Mouse (Mus musculus) kidney, postnatal 14 days (tissue): ENCODE data around the gene Klhl11.

ENCODE experiments used
- DNase-seq: peaks from one replicate; pipeline ENCODE4 v3.0.0; 2022; ENCODE audit warnings: mixed read lengths

Gene Klhl11

GRCm38 (mm10) chr11:100472197-100472934 is at the start of gene Klhl11:
Klhl11 (minus strand) TSS chr11:100472741.
- DNase-seq, result peak; percentile 94

DNA sequence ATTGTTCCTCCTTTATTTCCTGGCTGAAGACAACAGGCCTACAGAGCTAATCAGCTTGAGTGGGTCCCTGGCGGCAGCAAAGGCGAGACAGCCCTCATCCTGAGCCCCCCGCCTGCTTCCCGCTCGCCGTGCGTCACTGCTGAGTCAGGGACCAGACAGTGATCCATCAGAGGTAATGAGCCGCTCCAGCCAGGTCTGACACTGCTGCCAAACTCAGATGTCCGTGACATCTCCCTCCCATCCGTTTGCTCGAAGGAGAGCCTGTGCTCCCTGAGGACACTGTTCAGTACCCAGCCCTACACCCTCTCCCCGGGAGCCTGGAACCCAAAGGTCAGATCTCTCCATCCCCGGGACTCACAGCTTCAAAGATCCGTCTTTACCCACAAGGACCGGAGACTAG is 48.3 kb upstream of the Klhl11 start:
- peak; percentile 77 for DNase-seq

DNA sequence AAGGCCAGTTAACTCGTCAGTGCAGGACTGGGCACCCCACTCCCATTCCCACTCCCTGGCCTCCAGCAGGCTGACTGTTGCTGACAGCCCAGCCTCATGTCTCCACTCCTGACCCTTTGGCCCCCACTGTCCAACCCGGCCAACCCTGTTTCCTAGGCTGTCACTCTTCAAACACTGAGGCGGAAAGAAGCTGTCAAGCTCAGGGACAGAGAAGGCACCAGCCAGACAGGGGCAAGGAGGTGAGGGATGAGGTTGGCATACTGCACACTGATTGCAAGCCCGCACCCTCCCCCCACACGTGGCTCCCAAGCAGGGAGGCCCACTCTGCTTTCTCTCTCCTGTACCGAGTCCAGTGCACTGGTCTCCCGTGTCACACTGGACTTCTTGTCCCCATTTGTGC is 46.6 kb upstream of the Klhl11 start:
- DNase-seq, result no peak

- peak; percentile 87 for DNase-seq
Observed at GRCm38 (mm10) chr11:100518188-100518591, 45.6 kb upstream of the Klhl11 start.

GRCm38 (mm10) chr11:100516291-100516690 is 43.8 kb upstream of the Klhl11 start:
- peak; percentile 70 for DNase-seq

GRCm38 (mm10) chr11:100515789-100516188 is 43.2 kb upstream of the Klhl11 start:
- DNase-seq, result no peak

DNA sequence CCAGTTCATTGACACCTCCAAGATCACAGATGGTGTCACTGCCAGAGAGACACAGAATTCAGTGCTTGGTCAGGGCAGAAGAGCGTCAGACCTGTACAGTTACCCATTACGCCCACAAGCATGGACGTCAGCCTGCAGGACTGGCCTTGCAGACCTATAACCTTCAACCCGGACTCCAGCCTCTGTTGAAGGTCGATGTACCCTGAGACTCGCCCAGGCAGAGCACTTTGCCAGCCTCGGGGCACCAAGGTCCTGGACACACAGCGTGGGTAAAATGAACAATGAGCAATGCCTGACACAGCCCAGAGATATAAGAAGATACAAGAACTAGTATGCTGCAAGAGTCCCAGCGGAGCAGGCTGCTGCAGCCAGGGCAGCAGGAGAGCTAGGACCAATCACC is 42.5 kb upstream of the Klhl11 start:
- DNase-seq, result peak; percentile 41

DNA sequence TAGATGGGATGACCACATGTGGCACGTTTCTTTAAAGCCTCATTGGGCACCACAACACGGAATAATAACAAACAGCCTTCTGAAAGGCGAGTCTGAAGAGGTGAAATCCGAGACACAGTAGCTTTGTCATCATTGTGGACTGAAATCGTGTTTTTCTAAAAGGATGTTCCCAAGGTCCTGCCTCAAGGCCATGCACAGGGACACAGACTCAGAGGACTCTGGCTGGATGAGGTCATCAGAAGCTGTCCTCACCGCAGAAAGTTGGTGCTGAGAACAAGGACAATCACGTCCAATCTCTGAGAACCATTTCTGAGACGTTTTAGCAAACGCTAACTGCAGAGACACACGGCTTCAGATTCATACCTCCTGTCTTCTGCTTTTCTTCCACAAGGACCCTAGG is 41.2 kb upstream of the Klhl11 start:
- no peak for DNase-seq

- DNase-seq, result peak; percentile 49
Observed at GRCm38 (mm10) chr11:100512384-100512783, 39.8 kb upstream of the Klhl11 start.

DNA sequence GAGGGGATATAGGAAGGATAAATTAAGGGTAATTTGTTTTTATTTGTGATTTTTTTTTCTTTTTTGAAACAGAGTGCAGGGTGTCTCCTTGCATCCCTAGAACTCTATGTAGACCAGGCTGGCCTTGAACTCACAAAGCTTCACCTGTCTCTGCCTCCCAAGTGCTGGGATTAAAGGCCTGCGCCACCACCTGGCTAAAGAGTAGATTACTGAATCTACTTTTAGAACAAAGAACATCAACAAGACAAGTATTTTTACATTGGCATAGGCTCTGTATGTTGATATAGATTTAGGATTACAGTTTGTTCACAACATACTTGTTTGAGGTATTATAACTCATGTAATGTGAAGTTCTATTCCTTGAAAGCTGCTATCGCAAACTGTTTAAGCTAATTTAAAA is 38.0 kb upstream of the Klhl11 start:
- no peak for DNase-seq

- DNase-seq, result no peak
Observed at GRCm38 (mm10) chr11:100505997-100506396, 33.5 kb upstream of the Klhl11 start.

DNA sequence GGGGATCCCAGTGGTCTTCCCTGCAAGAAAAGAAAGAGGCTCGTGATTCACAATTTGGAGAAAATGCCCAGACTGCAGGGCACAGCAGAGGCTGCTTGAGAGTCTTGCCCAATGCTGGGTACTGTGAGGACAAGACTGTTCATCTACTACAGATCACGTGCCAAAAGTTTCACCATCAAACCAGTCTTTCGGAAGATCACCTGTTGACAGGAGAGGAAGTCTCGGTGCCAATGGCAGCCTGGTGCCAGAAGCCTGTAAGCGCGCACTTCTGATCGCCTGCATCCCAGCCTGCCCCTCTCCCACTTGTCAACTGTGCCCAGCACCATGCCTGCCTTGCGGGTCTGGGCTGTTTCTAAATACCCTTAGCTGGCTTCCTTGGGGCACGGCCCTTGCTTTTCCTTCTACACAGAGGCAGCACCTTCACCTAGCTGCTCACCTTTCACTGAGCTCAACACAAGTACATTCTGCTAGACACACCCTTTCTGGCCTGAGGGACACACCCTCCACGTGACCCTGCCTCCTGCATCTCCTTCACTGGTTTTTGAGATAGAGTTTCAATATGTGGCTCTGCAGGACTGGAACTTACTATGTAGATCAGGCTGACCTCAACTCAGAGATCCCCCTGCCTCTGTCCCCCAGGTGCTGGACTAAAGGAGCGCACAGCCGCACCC is 32.6 kb upstream of the Klhl11 start:
- no peak for DNase-seq

GRCm38 (mm10) chr11:100501321-100501720 is 28.8 kb upstream of the Klhl11 start:
- no peak for DNase-seq

DNA sequence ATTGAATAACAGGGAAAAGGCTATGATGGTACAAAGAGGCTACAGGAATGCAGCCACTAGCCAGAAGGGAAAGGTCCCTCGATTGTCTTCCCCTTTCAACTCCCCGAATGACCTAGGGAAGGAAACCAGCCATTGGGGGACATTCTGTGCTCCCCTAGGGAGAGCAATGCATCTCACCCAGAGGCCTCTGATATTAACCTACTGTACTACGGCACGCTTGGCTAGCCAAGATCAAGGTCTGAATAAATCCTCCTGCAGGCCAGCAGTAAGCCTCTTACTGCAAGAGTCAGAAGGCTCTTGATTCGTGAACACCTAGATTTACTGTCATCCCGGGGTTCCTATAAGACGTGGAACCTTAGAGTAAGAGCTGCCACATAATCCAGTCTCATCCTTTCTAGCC is 28.1 kb upstream of the Klhl11 start:
- peak; percentile 53 for DNase-seq

- DNase-seq, result no peak
Observed at GRCm38 (mm10) chr11:100500241-100500640, 27.7 kb upstream of the Klhl11 start.

- DNase-seq, result no peak
Observed at GRCm38 (mm10) chr11:100493771-100494170, 21.2 kb upstream of the Klhl11 start.

DNA sequence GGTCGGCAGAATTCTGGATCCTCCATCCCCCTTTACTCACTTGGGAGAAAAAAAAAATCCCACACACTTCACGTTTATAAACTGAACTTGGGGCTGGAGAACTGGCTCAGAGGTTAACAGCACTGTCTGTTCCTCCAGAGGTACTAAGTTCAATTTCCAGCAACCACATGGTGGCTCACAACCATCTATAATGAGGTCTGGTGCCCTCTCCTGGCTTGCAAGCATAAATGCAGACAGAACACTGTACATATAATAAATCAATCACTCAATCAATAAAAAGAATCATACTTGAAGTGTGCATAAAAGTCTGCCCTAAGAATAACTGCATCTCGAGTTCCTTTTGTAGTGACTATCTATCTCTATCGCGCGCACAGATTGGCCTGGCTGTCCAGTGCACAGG is 18.4 kb upstream of the Klhl11 start:
- no peak for DNase-seq

- DNase-seq, result peak; percentile 49
Observed at GRCm38 (mm10) chr11:100485801-100486538, 13.4 kb upstream of the Klhl11 start.

DNA sequence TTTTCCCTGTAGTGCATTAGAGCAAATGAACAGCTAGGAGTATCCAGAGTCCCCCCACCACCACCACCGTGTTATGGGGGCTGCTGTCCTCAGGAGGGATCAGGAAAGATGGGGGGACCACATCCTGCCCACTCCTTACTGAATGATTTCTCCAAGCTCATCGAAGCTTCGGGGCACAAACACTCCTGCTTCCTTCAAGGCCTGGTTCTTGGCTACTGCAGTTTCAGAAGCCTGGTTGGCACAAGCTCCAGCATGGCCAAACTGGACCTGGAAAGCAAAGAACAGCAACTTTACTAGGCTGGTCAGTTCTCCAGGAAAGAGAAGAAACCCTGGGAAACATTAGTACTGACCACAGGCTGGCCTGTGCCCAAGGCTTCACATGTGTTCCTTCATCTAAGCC is 11.9 kb upstream of the Klhl11 start:
- no peak for DNase-seq

- DNase-seq, result no peak
Observed at GRCm38 (mm10) chr11:100479152-100479551, 6.6 kb upstream of the Klhl11 start.

DNA sequence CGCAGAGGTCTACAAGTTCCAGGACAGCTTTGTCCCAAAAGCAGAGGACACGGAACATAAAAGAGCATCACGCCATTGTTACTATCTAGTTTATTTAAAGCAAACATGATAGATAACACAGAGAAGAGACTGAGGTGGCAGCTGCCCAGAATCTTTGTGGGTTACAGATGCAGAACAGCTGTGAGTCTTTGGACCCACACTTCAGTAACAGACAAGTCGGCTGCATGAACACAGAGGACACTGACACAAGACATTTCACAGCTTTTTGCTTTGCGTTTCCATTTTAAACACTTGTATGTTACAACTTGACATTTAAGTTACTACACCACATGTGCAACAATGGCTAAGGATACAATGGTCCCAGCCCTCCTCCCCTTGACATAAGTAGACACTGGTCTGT is 3.7 kb upstream of the Klhl11 start:
- no peak for DNase-seq

GRCm38 (mm10) chr11:100472935-100473295 is 374 bp upstream of the Klhl11 start:
- no peak for DNase-seq

DNA sequence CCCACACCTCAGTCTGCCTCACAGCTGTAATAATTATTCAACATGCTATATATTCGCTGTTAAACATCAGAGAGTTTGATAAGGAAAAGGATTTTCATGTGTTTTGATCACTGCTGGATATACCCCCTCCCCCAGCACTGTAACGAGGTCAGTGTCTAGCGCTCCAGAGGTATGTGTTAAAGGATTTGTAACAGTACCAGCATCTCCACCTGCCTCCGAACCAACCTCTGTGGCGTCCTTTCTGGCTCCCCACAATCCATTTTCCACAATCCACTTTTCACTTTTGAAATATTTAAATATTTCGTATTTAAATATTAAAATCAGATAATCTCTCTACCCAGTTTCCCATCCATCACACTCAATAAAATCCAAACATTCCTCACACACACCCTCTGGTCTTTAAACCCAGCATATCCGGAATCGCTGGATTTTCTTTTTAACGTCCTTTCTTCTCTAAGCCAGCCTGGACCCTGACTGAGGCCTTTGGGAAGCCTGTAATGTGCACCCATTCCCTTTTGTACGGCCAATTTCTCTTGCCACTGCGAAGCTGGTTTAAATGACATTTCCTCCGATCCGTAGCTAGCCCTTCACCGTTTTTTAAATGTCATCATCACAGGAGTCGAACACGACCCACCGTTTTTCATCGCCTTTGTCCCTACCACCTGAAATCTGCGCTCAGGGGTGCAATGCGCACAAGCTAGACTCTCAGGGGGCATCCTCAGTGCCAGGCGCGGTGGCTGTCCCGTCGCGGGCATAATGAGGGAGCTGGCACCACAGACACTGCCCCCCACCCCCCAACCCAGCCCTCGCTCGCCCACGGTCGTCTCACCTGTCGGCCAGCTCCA is 967 bp downstream of the Klhl11 start:
- DNase-seq, result no peak
